Mouse (Mus musculus): ENCODE results near the gene Retreg1.

The Retreg1 gene

DNA sequence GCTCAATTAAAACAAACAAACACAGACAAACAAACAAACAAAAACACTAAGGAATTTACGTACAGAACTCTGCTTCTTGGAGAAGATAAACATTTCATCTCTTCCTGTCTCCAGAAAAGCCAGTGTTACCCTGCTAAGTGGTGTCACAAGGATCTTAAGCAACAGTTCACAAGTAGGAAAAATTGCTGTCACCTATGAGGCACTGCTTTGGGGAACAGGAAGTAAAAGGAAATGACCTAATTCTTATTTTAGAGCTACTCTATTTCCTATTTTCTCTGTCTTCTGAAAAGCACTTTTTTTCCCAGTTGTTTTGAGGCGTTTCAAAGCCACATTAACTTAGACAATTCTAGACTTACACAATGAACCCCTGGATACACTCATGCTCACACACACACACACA lies 12.6 kb upstream of the Retreg1 start:
- no peak for DNase-seq (ENCODE audit: low spot score in 2 of 2)

DNA sequence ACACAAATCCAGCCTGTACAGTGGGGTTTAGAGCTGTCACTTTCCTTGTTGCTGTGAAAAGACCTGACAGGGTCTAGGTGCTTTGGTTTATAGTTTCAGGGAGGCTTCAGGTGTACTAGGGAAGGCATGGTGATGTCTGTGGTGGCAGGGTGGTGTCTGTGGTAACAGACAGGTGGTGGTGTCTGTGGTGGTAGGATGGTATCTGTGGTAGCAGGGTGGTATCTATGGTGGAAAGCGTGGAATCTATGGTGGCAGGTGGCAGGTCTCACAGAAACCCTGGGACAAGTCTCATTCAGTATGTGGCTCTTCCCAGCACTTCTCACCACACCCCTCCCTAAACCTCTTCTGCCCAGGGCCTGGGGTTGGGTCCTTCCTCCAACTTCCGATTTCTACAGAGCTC lies 8.7 kb upstream of the Retreg1 start:
- no peak for DNase-seq (ENCODE audit: low spot score in 2 of 2)

GRCm38 (mm10) chr15:25834920-25835674 lies 7.9 kb upstream of the Retreg1 start:
- no peak for DNase-seq (ENCODE audit: low spot score in 2 of 2)

GRCm38 (mm10) chr15:25842462-25843085 lies 406 bp upstream of the Retreg1 start:
- DNase-seq (ENCODE audit: low spot score in 2 of 2): no peak

DNA sequence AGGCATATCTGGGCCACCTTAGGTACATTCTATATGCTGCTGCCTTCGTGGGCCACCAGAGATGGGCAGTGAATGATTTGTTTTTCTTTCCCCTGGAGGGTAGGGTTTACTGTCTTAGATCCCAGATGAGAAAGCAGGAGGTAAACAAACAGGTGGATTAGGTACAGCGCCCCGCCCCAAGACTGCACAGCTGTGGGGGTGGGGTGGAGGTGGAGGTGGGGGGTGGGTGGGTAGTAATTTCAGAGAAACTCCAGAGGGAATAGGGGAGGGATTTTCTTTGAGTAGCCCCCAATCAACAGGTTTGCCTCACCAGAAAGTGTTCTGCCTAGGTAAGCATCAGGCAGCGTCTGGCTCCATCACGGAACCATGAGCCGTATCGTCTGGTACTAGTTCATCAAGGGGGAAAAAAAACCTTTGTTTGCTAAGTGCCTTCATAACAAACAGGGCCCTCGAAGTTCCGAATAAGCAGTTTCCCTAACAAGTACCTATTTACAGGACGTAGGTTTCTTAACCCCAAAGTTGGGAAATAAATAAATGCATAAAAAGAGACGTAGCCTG lies 1.1 kb downstream of the Retreg1 start:
- DNase-seq (ENCODE audit: low spot score in 2 of 2): no peak

GRCm38 (mm10) chr15:25844771-25845170 lies 1.8 kb downstream of the Retreg1 start:
- no peak for DNase-seq (ENCODE audit: low spot score in 2 of 2)

DNA sequence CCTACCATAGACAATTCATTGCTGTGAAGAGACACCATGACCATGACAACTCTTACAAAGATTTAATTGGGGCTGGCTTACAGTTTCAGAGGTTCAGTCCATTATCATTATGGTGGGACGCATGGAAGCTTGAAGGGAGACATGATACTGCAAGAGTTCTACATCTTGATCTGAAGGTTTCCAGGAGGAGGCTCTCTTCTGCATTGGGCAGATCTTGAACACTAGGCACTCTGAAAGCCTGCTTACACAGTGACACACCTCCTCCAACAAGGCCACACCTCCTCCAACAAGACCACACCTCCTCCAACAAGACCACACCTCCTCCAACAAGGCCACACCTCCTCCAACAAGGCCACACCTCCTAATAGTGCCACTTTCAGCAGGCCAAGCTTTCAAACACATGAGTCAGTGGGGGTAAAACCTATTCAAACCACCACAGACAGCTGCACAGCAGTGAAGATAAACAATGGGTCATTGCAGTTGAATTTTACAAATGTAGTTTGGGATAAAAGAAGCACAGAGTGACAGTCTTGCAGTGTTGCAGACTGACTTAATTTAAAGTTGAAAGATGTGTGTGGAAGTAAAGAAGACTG lies 4.7 kb downstream of the Retreg1 start:
- no peak for DNase-seq (ENCODE audit: low spot score in 2 of 2)

GRCm38 (mm10) chr15:25850552-25850951 lies 7.6 kb downstream of the Retreg1 start:
- DNase-seq (ENCODE audit: low spot score in 2 of 2): no peak

DNA sequence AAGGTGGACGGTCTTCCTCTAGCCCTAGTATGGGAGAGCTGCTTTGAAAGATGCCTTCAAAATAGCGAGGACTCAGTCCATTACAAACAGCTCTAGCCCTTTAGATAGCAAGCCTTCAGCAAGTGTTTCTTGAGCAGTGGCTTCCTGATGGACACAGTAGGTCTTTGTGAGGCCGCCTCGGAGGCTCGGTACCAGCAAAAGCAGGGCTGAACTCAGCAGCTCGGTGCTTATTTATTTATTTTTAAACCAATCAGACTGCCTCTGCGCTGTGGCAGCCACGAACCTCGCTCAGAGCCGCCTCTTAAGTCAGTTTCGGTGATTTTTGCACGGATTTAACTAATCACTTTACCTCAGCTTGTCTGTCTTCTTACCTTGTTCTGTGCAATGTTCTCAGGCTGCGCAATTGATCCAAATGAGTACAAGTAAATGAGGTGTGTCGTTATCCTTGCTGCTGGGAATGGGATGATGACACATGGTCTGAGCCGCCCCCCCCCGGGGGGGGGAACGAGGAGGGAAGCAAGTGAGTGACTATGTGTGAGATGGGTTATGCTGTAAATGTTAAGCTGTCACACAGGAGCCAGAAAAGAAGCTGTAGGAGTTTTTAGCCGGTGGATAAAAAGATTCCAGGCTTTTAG lies 11.4 kb downstream of the Retreg1 start:
- peak in 1 of 2 experiments; percentile 28 for DNase-seq (ENCODE audit: low spot score in 2 of 2)

DNA sequence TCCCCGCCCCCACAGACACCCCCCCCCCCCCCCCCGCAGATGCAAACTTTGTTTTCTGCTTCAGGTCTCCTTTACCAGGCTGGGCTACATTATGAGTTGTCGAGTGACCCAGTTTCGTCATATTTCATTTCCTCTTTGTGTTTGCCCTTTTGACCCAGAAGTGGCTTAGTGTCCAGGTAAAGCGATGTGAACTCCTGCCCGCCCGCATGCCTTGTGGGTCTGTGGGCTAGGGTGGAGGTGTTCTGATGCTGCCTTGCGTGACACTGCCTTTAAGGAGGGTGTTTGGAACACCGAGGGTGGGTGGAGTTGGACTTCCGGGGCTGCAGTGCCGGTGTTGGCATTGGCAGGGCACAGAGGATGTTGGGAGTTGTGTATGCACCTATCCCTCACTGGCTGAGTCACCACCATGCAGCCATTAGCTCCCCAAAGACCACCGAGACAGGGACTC lies 15.7 kb downstream of the Retreg1 start:
- no peak for DNase-seq (ENCODE audit: low spot score in 2 of 2)

DNA sequence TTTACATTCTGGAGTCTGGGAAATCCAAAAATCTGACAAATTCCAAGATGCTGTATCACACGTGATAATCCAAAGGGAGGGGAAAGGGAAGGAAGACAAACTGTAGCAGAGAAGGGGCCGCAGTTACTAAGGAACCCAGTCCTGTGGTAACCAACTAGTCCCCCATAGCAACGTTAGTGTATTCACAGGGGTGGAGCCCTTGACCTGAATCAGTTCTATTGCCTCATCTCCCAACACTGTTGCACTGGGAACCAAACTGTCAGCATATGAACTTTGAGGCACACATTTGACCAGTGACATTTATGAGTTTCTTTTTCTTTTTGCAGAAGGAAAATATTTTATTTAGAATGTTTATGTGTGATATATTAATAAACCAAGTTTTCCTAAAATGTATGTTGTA lies 16.5 kb downstream of the Retreg1 start:
- no peak for DNase-seq (ENCODE audit: low spot score in 2 of 2)

DNA sequence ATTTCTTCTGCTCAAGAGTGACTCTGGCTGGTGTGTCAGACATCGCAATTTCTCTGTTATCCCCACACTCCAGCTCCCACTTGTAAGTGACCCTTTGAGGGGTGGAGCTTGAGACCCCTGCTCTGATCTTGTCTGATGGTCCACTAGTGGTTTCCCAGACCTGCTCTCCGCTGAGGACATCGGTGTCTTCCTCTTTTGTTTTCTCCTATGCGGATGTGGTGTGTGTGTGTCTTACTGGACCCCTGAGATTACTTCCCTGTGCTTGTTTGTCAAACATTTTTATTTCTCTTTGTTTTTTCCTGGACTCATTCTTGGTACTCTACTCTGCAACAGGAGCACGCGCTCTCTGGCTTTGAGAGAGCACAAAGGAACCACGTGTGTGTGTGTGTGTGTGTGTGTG lies 18.9 kb downstream of the Retreg1 start:
- no peak for DNase-seq (ENCODE audit: low spot score in 2 of 2)

- DNase-seq (ENCODE audit: low spot score in 2 of 2): no peak
Measured at GRCm38 (mm10) chr15:25865605-25866004, 22.6 kb downstream of the Retreg1 start.

DNA sequence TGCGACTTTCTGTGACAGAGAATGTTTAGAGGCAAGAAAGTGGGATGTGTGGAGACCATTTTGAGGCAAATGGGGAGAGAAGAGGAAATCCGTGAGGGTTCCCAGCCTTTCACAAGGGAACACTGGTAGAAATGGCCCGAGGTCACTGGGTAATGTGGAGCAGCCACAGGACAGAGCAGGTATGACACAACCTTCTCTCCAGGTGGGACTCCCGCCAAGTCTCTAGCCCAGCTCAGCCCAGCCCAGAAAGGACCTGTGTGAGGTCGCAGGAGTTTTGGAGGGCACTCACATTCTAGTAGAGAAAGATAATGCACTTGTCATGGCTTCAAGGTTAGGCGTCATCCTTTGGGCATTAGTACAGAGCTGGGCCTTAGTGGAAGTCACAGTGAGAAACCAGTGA lies 23.1 kb downstream of the Retreg1 start:
- no peak for DNase-seq (ENCODE audit: low spot score in 2 of 2)

DNA sequence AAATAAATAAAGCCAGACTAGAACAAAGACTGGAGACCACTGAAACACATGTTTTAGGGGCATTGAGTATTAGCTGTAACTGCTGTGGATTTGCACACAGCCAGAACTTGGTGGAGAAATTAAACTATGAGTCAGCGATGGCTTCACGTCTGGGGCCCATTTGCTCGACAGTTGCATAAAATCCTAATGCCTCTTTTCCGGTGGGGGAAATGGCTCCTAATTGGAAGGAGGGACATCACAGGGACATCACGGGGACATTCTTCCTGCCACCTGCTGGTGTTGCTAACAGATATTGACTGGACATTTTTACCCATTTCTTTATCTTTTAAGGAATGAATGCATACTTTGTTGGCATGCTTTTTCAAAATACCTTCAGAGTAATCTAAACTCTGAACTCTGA lies 26.1 kb downstream of the Retreg1 start:
- no peak for DNase-seq (ENCODE audit: low spot score in 2 of 2)

DNA sequence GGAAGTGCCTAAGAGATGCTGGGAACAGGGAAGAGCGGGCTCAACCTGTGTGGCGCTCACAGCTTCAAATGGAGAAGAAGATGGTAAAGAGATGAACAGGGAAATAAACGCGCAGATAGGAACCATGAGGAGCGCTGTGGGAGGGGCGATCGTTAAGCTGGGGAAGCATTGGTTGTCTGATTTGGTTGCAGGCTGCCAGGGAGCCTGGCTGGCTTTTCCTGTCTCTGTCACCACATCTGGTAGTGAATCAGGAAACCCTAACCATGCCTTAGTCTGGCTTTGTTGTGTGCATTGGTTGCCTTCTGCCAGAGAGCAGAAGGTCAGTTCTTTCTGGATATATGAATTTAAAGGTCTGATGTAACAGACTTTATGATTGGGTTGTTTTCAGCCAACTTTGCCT lies 28.5 kb downstream of the Retreg1 start:
- DNase-seq (ENCODE audit: low spot score in 2 of 2): no peak

- DNase-seq (ENCODE audit: low spot score in 2 of 2): no peak
Measured at GRCm38 (mm10) chr15:25872118-25872517, 29.1 kb downstream of the Retreg1 start.

DNA sequence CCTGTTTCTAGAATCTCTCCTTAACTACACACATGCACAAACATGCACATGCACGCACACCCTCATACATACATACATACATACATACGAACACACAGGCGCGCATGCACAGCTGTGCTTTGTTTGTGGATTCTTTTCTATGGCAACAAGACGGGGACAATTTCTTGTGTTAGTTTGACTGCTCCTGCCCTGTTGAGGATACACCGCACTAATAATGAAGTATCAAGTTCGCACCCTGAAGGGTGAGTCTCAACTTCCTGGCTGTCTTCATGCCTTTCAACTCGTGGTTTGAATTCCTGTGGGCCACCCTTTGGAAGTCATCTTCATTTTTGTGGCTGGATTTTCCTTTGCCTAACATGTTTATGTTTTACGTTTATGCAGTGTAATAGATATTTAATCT lies 29.7 kb downstream of the Retreg1 start:
- DNase-seq (ENCODE audit: low spot score in 2 of 2): no peak

- DNase-seq (ENCODE audit: low spot score in 2 of 2): no peak
Measured at GRCm38 (mm10) chr15:25873536-25873935, 30.6 kb downstream of the Retreg1 start.

GRCm38 (mm10) chr15:25876601-25877161 lies 33.7 kb downstream of the Retreg1 start:
- no peak for DNase-seq (ENCODE audit: low spot score in 2 of 2)

- DNase-seq (ENCODE audit: low spot score in 2 of 2): no peak
Measured at GRCm38 (mm10) chr15:25877798-25878197, 34.8 kb downstream of the Retreg1 start.

DNA sequence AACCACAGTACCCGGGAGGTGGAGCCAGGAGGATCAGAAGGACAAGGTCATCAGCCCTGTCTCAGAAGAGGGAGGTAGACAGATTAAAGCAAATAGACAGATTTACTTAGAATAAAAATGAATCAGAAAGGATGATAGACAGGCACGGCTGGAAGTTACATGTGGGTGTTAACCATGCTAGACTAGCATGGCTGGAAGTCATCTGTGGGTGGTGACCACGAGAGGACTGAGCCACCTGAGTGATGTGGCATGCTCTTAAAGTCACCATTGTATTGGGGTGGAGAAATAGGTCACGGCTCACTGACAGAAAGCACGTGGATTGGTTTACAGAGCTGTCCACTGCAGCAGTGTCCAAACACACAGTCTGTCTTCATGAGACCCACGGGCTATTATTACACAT lies 36.2 kb downstream of the Retreg1 start:
- no peak for DNase-seq (ENCODE audit: low spot score in 2 of 2)
